ENCODE assay signal across 12 mouse cellular contexts in the genomic region with DNA sequence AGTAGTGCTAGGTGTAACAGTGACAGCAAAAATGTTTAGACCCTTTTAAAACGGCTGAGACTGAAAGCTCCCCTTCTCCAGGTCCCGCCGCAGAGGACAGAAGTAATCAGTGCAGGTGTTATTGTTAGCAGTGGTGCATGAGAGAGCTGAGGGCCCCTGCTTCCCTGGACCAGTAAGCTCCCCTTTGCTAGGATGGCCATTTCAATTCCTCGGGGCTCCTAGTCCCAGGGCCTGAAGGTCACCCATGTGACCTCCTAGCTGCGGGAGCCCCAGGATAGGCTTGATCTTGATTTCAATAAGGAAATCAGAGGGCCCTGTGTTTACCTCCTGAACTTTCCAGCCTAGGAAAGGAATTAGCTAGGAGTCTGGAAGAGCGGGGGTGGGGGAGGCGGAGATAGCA. TPM values are rescaled to one million over a fixed set of nuclear protein-coding genes. Genes with fewer than 3 reads are reported as not detected.
DNase-seq lines count a peak whose midpoint lies in the region; ATAC-seq and TF ChIP-seq lines count a peak whose summit lies in the region.
"Had no signal": no experiment of that assay in that cellular context is flagged by ENCODE, and none has a peak within 500 bp of the region (broad histone marks: within the 10 kb centered on the region; RNA-seq: fewer than 3 reads in every experiment).

No protein-coding gene starts in this region.

- H3K4me2 ChIP-seq in hindbrain, embryonic 11.5 days (replicated peaks; ENCODE audit: low read depth, low read length): peak overlapping the region; percentile 66
- H3K4me2 ChIP-seq: limb, embryonic 15.5 days had no signal

- H3K27me3 ChIP-seq in hindbrain, embryonic 11.5 days (ENCODE audit: control insufficient read depth, insufficient read depth, low read length): no peaks in the 10 kb centered on the region; the same call in 1 of the 2 replicates
- peaks cover 73% of the 10 kb centered on the region for H3K27me3 ChIP-seq in midbrain, embryonic 10.5 days (ENCODE audit: low read depth, poor library complexity, severe bottlenecking)

- ATAC-seq in hindbrain, embryonic 11.5 days (ENCODE audit: low FRiP score): peak; percentile 23; the same call in 1 of the 2 replicates
- ATAC-seq in CD4-positive, CD25-positive, alpha-beta regulatory T cell, adult 4 months: no peak
- no peak for ATAC-seq in monocyte, adult 5-6 weeks (replicated peaks; ENCODE audit: insufficient number of reproducible peaks, low FRiP score, low TSS enrichment, poor library complexity, severe bottlenecking)

- WGBS in hindbrain, embryonic 11.5 days: 2% methylated on average over 7 of the region's 7 CpGs
- WGBS in midbrain, embryonic 10.5 days: 3% methylated on average over 7 of the region's 7 CpGs

- peak overlapping the region; percentile 58 for H3K27ac ChIP-seq in left cerebral cortex, adult 2 months
- peak overlapping the region; percentile 62 for H3K27ac ChIP-seq in hindbrain, embryonic 11.5 days (ENCODE audit: low read depth, low read length)
- peak overlapping the region; percentile 96 for H3K27ac ChIP-seq in midbrain, embryonic 10.5 days (replicated peaks)
- H3K27ac ChIP-seq: limb, embryonic 15.5 days; stomach, postnatal 0 days had no signal

- peaks cover 4% of the 10 kb centered on the region; the same call in 1 of the 2 replicates for H3K36me3 ChIP-seq in hindbrain, embryonic 11.5 days (ENCODE audit: control insufficient read depth, insufficient read depth, low read length)
- H3K36me3 ChIP-seq in midbrain, embryonic 10.5 days: peaks cover 56% of the 10 kb centered on the region
- H3K36me3 ChIP-seq: limb, embryonic 15.5 days had no signal

- no peaks in the 10 kb centered on the region for H3K9me3 ChIP-seq in hindbrain, embryonic 11.5 days (ENCODE audit: control insufficient read depth, low read length)
- H3K9me3 ChIP-seq in midbrain, embryonic 10.5 days (replicated peaks): no peaks in the 10 kb centered on the region
- H3K9me3 ChIP-seq: limb, embryonic 15.5 days had no signal

- peak overlapping the region; percentile 21 for H3K4me3 ChIP-seq in left cerebral cortex, adult 2 months
- peak overlapping the region; percentile 33 for H3K4me3 ChIP-seq in hindbrain, embryonic 11.5 days (ENCODE audit: low read depth, low read length)
- peak overlapping the region; percentile 99 for H3K4me3 ChIP-seq in midbrain, embryonic 10.5 days
- H3K4me3 ChIP-seq: limb, embryonic 15.5 days had no signal

- DNase-seq in left cerebral cortex, adult 2 months (ENCODE audit: extremely low spot score in 1 of 2, low spot score in 2 of 2): no peak
- no peak for DNase-seq in left cerebral cortex, adult 11 months (ENCODE audit: low spot score)
- peak; percentile 63 for DNase-seq in hindbrain, embryonic 11.5 days (ENCODE audit: low spot score)
- DNase-seq in midbrain, embryonic 10.5 days (ENCODE audit: low spot score): peak; percentile 70
- DNase-seq in lung, postnatal 36 days: no peak
- DNase-seq in right cerebral cortex, postnatal 36 days (ENCODE audit: low spot score in 2 of 2): no peak
- DNase-seq: right cerebral cortex, postnatal 4 days had no signal

- TF ChIP-seq CTCF in left cerebral cortex, adult 2 months (IDR thresholded peaks at IDR 0.05): no peak

- H3K9ac ChIP-seq in hindbrain, embryonic 11.5 days (ENCODE audit: low read depth, low read length): peak overlapping the region; percentile 40
- H3K9ac ChIP-seq: limb, embryonic 15.5 days had no signal

- intact Hi-C loops in left cerebral cortex, adult 2 months (cut with DNase I): no loop called here

- H3K4me1 ChIP-seq in hindbrain, embryonic 11.5 days (replicated peaks; ENCODE audit: control insufficient read depth, insufficient read depth, low read length): peaks cover 15% of the 10 kb centered on the region
- H3K4me1 ChIP-seq in midbrain, embryonic 10.5 days: peaks cover 67% of the 10 kb centered on the region

RNA-seq across cellular contexts. Expression of a gene that starts 7.9 kb away (rescaled TPM):
- total RNA-seq in left cerebral cortex, adult 2 months (2021): 10 to 100 TPM; 61.6 to 66.4 TPM
- polyA plus RNA-seq in hindbrain, embryonic 11.5 days (2014; fragmentation: Nextera tagmentation; extraction: Ambion mirVana): 20.7 and 22.3 TPM in 2 replicates
- polyA plus RNA-seq in midbrain, embryonic 10.5 days (2016; fragmentation: Nextera tagmentation; extraction: Ambion mirVana): 18.2 and 22.2 TPM in 2 replicates
- polyA plus RNA-seq in CD4-positive, CD25-positive, alpha-beta regulatory T cell, adult 4 months (2017; shearing (Covaris generic)): under 1 TPM in 1 of 2 experiments, not detected in 1; 0.08 TPM
- total RNA-seq in monocyte, adult 5-6 weeks (2017): not detected in 3 replicates
- polyA plus RNA-seq: heart, embryonic 14.5 days; stomach, postnatal 0 days had no signal

Comparison
In these comparisons a context has a peak if more than half of its experiments do, and no peak if none do; other contexts are left out.
1. DNase-seq: peak in hindbrain, embryonic 11.5 days (single experiment) and midbrain, embryonic 10.5 days (single experiment); none in left cerebral cortex, adult 2 months (0 of 2), left cerebral cortex, adult 11 months (single experiment), lung, postnatal 36 days (single experiment) and right cerebral cortex, postnatal 36 days (0 of 2).
2. H3K4me3 ChIP-seq: peak in every context shown above with its lines; median percentile 99 in midbrain, embryonic 10.5 days; 33 in hindbrain, embryonic 11.5 days; 21 in left cerebral cortex, adult 2 months.
3. RNA of a gene that starts 7.9 kb away (polyA plus RNA-seq): 20.7 to 22.3 TPM in hindbrain, embryonic 11.5 days and 18.2 to 22.2 TPM in midbrain, embryonic 10.5 days; 0.08 TPM in CD4-positive, CD25-positive, alpha-beta regulatory T cell, adult 4 months; every median in the first group is over 10 times any median in the second.
4. Peak in every context shown above with its lines, with median percentiles within 50 percentile points of each other: H3K27ac ChIP-seq.